Mouse (Mus musculus) hindbrain, embryonic 14.5 days (tissue): ENCODE data around the gene Phyhipl. TPM values are rescaled to one million over a fixed set of nuclear protein-coding genes. Genes with fewer than 3 reads are reported as not detected.

ENCODE experiments used
- ATAC-seq: fragments of 200-750 bp; cut with Nextera tagmentation; 2 replicates; pipeline ENCODE4 v1.8.0; 2017; ENCODE audit warnings: moderate number of reproducible peaks, mild to moderate bottlenecking, moderate TSS enrichment, moderate library complexity; ENCODE audit not compliant: low FRiP score
- DNase-seq: peaks from one replicate; pipeline ENCODE4 v3.0.0-alpha.2; 2015; ENCODE audit warnings: low spot score
- H3K27ac ChIP-seq: fragments of 300-500 bp; sonication (generic); 2 replicates; pipeline ENCODE4 v1.5.1; 2014; ENCODE audit warnings: mild to moderate bottlenecking, moderate library complexity
- H3K27me3 ChIP-seq: fragments of 300-500 bp; sonication (generic); 2 replicates; pipeline ENCODE4 v1.6.1; 2014; ENCODE audit warnings: mild to moderate bottlenecking, low read length, mixed read lengths; ENCODE audit not compliant: control insufficient read depth, insufficient read depth
- H3K36me3 ChIP-seq: fragments of 300-500 bp; sonication (generic); replicated peaks from 2 replicates; pipeline ENCODE4 v1.6.1; 2014; ENCODE audit not compliant: control insufficient read depth, insufficient read depth
- H3K4me1 ChIP-seq: fragments of 300-500 bp; sonication (generic); replicated peaks from 2 replicates; pipeline ENCODE4 v1.6.1; 2014; ENCODE audit warnings: antibody characterized with exemption, low read length, mixed read lengths; ENCODE audit not compliant: control insufficient read depth, insufficient read depth
- H3K4me2 ChIP-seq: fragments of 300-500 bp; sonication (generic); replicated peaks from 2 replicates; pipeline ENCODE4 v1.6.1; 2014; ENCODE audit warnings: mild to moderate bottlenecking, moderate library complexity
- H3K4me3 ChIP-seq: fragments of 300-500 bp; sonication (generic); replicated peaks from 2 replicates; pipeline ENCODE4 v1.5.1; 2014; ENCODE audit warnings: mild to moderate bottlenecking, low read length
- H3K9ac ChIP-seq: fragments of 300-500 bp; sonication (generic); 2 replicates; pipeline ENCODE4 v1.6.1; 2014
- H3K9me3 ChIP-seq: fragments of 300-500 bp; sonication (generic); 2 replicates; pipeline ENCODE4 v1.6.1; 2016; ENCODE audit warnings: low read length; ENCODE audit not compliant: control insufficient read depth
- WGBS: fragments of 180-500 bp; shearing (Covaris S2); extraction: QIAGEN DNeasy Blood & Tissue Kit; methylation state at CpG from one replicate; pipeline ENCODE4 v1.1.7; 2014; 5-methylcytosine and 5-hydroxymethylcytosine counted together
- polyA plus RNA-seq: library from polyadenylated mRNA; unstranded; fragments of >200 nt; fragmentation: Nextera tagmentation; extraction: Ambion mirVana; gene quantifications from 2 replicates; pipeline ENCODE4 v1.2.1, GENCODE M21; 2014

The Phyhipl gene
- polyA plus RNA-seq, 1 experiment from 2014 or later, result 287 TPM

- no peak overlapping the region for H3K4me3 ChIP-seq
- no peaks in the 10 kb centered on the region for H3K4me1 ChIP-seq
- 89% methylated on average over 9 of the region's 9 CpGs for WGBS
- H3K4me2 ChIP-seq, result no peak overlapping the region
- H3K36me3 ChIP-seq, result peaks cover 65% of the 10 kb centered on the region
- no peak overlapping the region for H3K27ac ChIP-seq
- DNase-seq (peak; percentile 52), ATAC-seq (no peak)
- H3K9me3 ChIP-seq, result no peaks in the 10 kb centered on the region
- no peak overlapping the region for H3K9ac ChIP-seq
- no peaks in the 10 kb centered on the region for H3K27me3 ChIP-seq
These were observed 115.1 kb downstream of the Phyhipl start for GRCm38 (mm10) chr10:70540456-70541195.

- Histone ChIP-seq H3K36me3 (peaks cover 64% of the 10 kb centered on the region), H3K4me1 (no peaks in the 10 kb centered on the region), H3K27ac (no peak overlapping the region), H3K9ac (no peak overlapping the region), H3K4me3 (no peak overlapping the region), H3K9me3 (no peaks in the 10 kb centered on the region), H3K27me3 (no peaks in the 10 kb centered on the region), H3K4me2 (no peak overlapping the region)
- WGBS, result 95% methylated on average over 9 of the region's 9 CpGs
- DNase-seq, result no peak
- no peak for ATAC-seq
These were observed 116.5 kb downstream of the Phyhipl start for GRCm38 (mm10) chr10:70539251-70539650.

GRCm38 (mm10) chr10:70537694-70538093, 118.1 kb downstream of the Phyhipl start:
- ATAC-seq, result no peak
- Histone ChIP-seq H3K4me2 (no peak overlapping the region), H3K4me3 (no peak overlapping the region), H3K27ac (no peak overlapping the region), H3K9me3 (no peaks in the 10 kb centered on the region), H3K9ac (no peak overlapping the region), H3K4me1 (no peaks in the 10 kb centered on the region), H3K27me3 (no peaks in the 10 kb centered on the region), H3K36me3 (peaks cover 50% of the 10 kb centered on the region)
- no peak for DNase-seq
- 95% methylated on average over 10 of the region's 10 CpGs for WGBS

- H3K9me3 ChIP-seq, result no peaks in the 10 kb centered on the region
- H3K27me3 ChIP-seq, result no peaks in the 10 kb centered on the region
- no peak for DNase-seq
- peaks cover 47% of the 10 kb centered on the region for H3K36me3 ChIP-seq
- ATAC-seq, result no peak
- no peak overlapping the region for H3K4me3 ChIP-seq
- H3K4me1 ChIP-seq, result no peaks in the 10 kb centered on the region
- no peak overlapping the region for H3K9ac ChIP-seq
- WGBS, result 91% methylated on average over 12 of the region's 12 CpGs
- no peak overlapping the region for H3K27ac ChIP-seq
- no peak overlapping the region for H3K4me2 ChIP-seq
These were observed 120.4 kb downstream of the Phyhipl start for GRCm38 (mm10) chr10:70535401-70535800.

GRCm38 (mm10) chr10:70534571-70534970, 121.2 kb downstream of the Phyhipl start:
- DNase-seq (no peak), ATAC-seq (no peak)
- Histone ChIP-seq H3K4me1 (no peaks in the 10 kb centered on the region), H3K9ac (no peak overlapping the region), H3K4me3 (no peak overlapping the region), H3K36me3 (peaks cover 47% of the 10 kb centered on the region), H3K4me2 (no peak overlapping the region), H3K27me3 (no peaks in the 10 kb centered on the region), H3K27ac (no peak overlapping the region), H3K9me3 (no peaks in the 10 kb centered on the region)
- 95% methylated on average over 10 of the region's 10 CpGs for WGBS

GRCm38 (mm10) chr10:70533986-70534385, 121.8 kb downstream of the Phyhipl start:
- Histone ChIP-seq H3K27ac (no peak overlapping the region), H3K4me1 (no peaks in the 10 kb centered on the region), H3K9ac (no peak overlapping the region), H3K27me3 (no peaks in the 10 kb centered on the region), H3K4me2 (no peak overlapping the region), H3K36me3 (peaks cover 44% of the 10 kb centered on the region), H3K4me3 (no peak overlapping the region), H3K9me3 (no peaks in the 10 kb centered on the region)
- WGBS, result 92% methylated on average over 12 of the region's 12 CpGs
- ATAC-seq (no peak), DNase-seq (no peak)

GRCm38 (mm10) chr10:70533301-70533781, 122.4 kb downstream of the Phyhipl start:
- ATAC-seq (no peak), DNase-seq (no peak)
- Histone ChIP-seq H3K4me2 (no peak overlapping the region), H3K27ac (no peak overlapping the region), H3K4me3 (no peak overlapping the region), H3K36me3 (peaks cover 38% of the 10 kb centered on the region), H3K9ac (no peak overlapping the region), H3K27me3 (no peaks in the 10 kb centered on the region), H3K9me3 (no peaks in the 10 kb centered on the region), H3K4me1 (no peaks in the 10 kb centered on the region)
- 68% methylated on average over 8 of the region's 8 CpGs for WGBS

GRCm38 (mm10) chr10:70532249-70532648, 123.5 kb downstream of the Phyhipl start:
- H3K9ac ChIP-seq, result no peak overlapping the region
- H3K4me2 ChIP-seq, result no peak overlapping the region
- H3K27ac ChIP-seq, result no peak overlapping the region
- 87% methylated on average over 9 of the region's 9 CpGs for WGBS
- H3K36me3 ChIP-seq, result peaks cover 28% of the 10 kb centered on the region
- no peaks in the 10 kb centered on the region for H3K4me1 ChIP-seq
- no peaks in the 10 kb centered on the region for H3K27me3 ChIP-seq
- H3K9me3 ChIP-seq, result no peaks in the 10 kb centered on the region
- ATAC-seq (no peak; the same call in 1 of the 2 replicates), DNase-seq (no peak)
- no peak overlapping the region for H3K4me3 ChIP-seq

- H3K4me1 ChIP-seq, result no peaks in the 10 kb centered on the region
- 90% methylated on average over 12 of the region's 12 CpGs for WGBS
- ATAC-seq (no peak), DNase-seq (no peak)
- H3K9ac ChIP-seq, result no peak overlapping the region
- H3K27me3 ChIP-seq, result no peaks in the 10 kb centered on the region
- peaks cover 9% of the 10 kb centered on the region for H3K36me3 ChIP-seq
- no peak overlapping the region for H3K4me3 ChIP-seq
- no peaks in the 10 kb centered on the region for H3K9me3 ChIP-seq
- no peak overlapping the region for H3K4me2 ChIP-seq
- H3K27ac ChIP-seq, result no peak overlapping the region
These were observed 125.5 kb downstream of the Phyhipl start for GRCm38 (mm10) chr10:70530185-70530823.
